Mouse (Mus musculus): ENCODE measurements at regions not wholly inside any gene's neighbourhood (a gene's known extent, or its start where the extent isn't known, plus 50 kb on each side); places are given as distances from the start of the nearest gene placed in this dataset.

- peak; percentile 28; the same call in 1 of the 2 replicates for ATAC-seq
- no peaks in the 10 kb centered on the region for H3K36me3 ChIP-seq (ENCODE audit: poor library complexity, severe bottlenecking)
- no peak overlapping the region for H3K4me3 ChIP-seq
- no peaks in the 10 kb centered on the region for H3K9me3 ChIP-seq (replicated peaks)
- no peak overlapping the region for H3K27ac ChIP-seq
- 51% methylated on average over 13 of the region's 13 CpGs for WGBS
- H3K4me1 ChIP-seq: peaks cover 19% of the 10 kb centered on the region
- H3K27me3 ChIP-seq: no peaks in the 10 kb centered on the region
- peak overlapping the region; percentile 22 for H3K4me2 ChIP-seq
- H3K9ac ChIP-seq: no peak overlapping the region
These were observed 682.1 kb downstream of the Utrn start for GRCm38 (mm10) chr10:12186918-12187639.

GRCm38 (mm10) chr10:12187669-12188342, 681.4 kb downstream of the Utrn start:
- peak overlapping the region; percentile 22 for H3K4me2 ChIP-seq
- peak; percentile 34 for ATAC-seq
- 59% methylated on average over 8 of the region's 8 CpGs for WGBS

GRCm38 (mm10) chr10:12190435-12190834, 678.7 kb downstream of the Utrn start:
- Histone ChIP-seq H3K9me3 (replicated peaks) (no peaks in the 10 kb centered on the region), H3K4me3 (no peak overlapping the region), H3K4me2 (no peak overlapping the region), H3K9ac (no peak overlapping the region), H3K36me3 (ENCODE audit: poor library complexity, severe bottlenecking) (no peaks in the 10 kb centered on the region), H3K27me3 (no peaks in the 10 kb centered on the region), H3K4me1 (peaks cover 19% of the 10 kb centered on the region), H3K27ac (no peak overlapping the region)
- 19% methylated on average over 3 of the region's 3 CpGs for WGBS
- peak; percentile 63; the same call in 1 of the 2 replicates for ATAC-seq

More at GRCm38 (mm10) chr10:12187669-12188342, 681.4 kb downstream of the Utrn start:
- Histone ChIP-seq H3K4me1 (peaks cover 19% of the 10 kb centered on the region), H3K27me3 (no peaks in the 10 kb centered on the region), H3K27ac (no peak overlapping the region), H3K9me3 (replicated peaks) (no peaks in the 10 kb centered on the region), H3K36me3 (ENCODE audit: poor library complexity, severe bottlenecking) (no peaks in the 10 kb centered on the region), H3K4me3 (no peak overlapping the region), H3K9ac (no peak overlapping the region)

GRCm38 (mm10) chr10:12207301-12207700, 661.9 kb downstream of the Utrn start:
- Histone ChIP-seq H3K4me2 (no peak overlapping the region), H3K9me3 (replicated peaks) (no peaks in the 10 kb centered on the region), H3K4me1 (peaks cover 5% of the 10 kb centered on the region; the same call in 1 of the 2 replicates), H3K27ac (no peak overlapping the region), H3K4me3 (no peak overlapping the region), H3K27me3 (no peaks in the 10 kb centered on the region), H3K36me3 (ENCODE audit: poor library complexity, severe bottlenecking) (no peaks in the 10 kb centered on the region), H3K9ac (no peak overlapping the region)
- WGBS: 87% methylated on average over 2 of the region's 2 CpGs
- ATAC-seq: no peak

GRCm38 (mm10) chr10:12210181-12210580, 659.0 kb downstream of the Utrn start:
- WGBS: 43% methylated on average over 2 of the region's 2 CpGs
- H3K27ac ChIP-seq: no peak overlapping the region
- H3K9me3 ChIP-seq (replicated peaks): no peaks in the 10 kb centered on the region
- H3K27me3 ChIP-seq: no peaks in the 10 kb centered on the region
- no peak overlapping the region for H3K9ac ChIP-seq
- peaks cover 5% of the 10 kb centered on the region; the same call in 1 of the 2 replicates for H3K4me1 ChIP-seq
- no peak overlapping the region for H3K4me2 ChIP-seq
- ATAC-seq: no peak; the same call in 1 of the 2 replicates
- no peak overlapping the region for H3K4me3 ChIP-seq
- H3K36me3 ChIP-seq (ENCODE audit: poor library complexity, severe bottlenecking): no peaks in the 10 kb centered on the region

DNA sequence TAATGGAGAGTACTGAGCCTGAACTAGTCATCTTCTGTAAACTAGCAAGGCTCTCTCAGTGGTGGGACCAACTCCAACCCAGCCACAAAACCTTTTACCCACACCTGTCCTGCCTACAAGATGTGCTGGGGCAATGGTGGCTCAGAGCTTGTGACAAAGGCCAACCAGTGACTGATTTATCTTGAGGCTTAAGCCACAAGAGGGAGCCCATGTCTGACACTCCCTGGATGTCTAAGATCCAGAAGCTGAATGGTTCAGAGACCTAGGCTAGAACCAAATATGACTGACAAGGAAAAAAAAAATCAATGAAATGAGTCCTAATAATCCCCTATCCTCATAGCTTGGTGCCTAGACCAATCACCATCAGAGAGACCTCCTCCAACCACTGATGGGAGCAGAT, 650.3 kb downstream of the Utrn start:
- no peak overlapping the region for H3K27ac ChIP-seq
- no peak overlapping the region for H3K4me2 ChIP-seq
- no peak for ATAC-seq
- H3K9me3 ChIP-seq (replicated peaks): no peaks in the 10 kb centered on the region
- no peaks in the 10 kb centered on the region for H3K4me1 ChIP-seq
- H3K36me3 ChIP-seq (ENCODE audit: poor library complexity, severe bottlenecking): no peaks in the 10 kb centered on the region
- no peak overlapping the region for H3K4me3 ChIP-seq
- no peak overlapping the region for H3K9ac ChIP-seq
- H3K27me3 ChIP-seq: no peaks in the 10 kb centered on the region

DNA sequence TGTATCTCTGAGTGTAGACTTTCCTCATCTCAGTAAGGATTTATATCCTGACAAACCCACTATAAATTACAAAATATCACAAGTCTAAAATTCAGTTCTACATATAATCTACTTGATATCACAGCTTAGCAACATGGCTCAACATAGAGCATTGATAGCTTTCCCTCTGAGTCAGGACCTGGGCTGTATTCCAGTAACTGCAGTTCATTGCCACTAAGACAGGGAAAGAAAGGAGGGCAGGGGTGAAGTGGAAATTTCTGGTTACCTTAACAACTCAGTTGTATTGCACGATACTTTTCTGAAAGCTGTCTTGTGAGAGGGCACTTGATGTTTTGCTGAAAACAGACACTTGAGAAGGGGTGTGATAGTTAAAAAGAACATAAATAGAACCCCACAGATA, 635.0 kb downstream of the Utrn start:
- H3K9me3 ChIP-seq (replicated peaks): no peaks in the 10 kb centered on the region
- no peak overlapping the region for H3K9ac ChIP-seq
- WGBS: 93% methylated on average over 1 of the region's 1 CpGs
- H3K36me3 ChIP-seq (ENCODE audit: poor library complexity, severe bottlenecking): no peaks in the 10 kb centered on the region
- H3K4me1 ChIP-seq: no peaks in the 10 kb centered on the region
- no peak for ATAC-seq
- no peaks in the 10 kb centered on the region for H3K27me3 ChIP-seq
- no peak overlapping the region for H3K4me2 ChIP-seq
- no peak overlapping the region for H3K4me3 ChIP-seq
- no peak overlapping the region for H3K27ac ChIP-seq

GRCm38 (mm10) chr10:12248853-12249252, 620.3 kb downstream of the Utrn start:
- no peaks in the 10 kb centered on the region for H3K36me3 ChIP-seq (ENCODE audit: poor library complexity, severe bottlenecking)
- no peaks in the 10 kb centered on the region for H3K9me3 ChIP-seq (replicated peaks)
- no peak overlapping the region for H3K4me3 ChIP-seq
- H3K4me1 ChIP-seq: no peaks in the 10 kb centered on the region
- no peaks in the 10 kb centered on the region for H3K27me3 ChIP-seq
- no peak overlapping the region for H3K9ac ChIP-seq
- ATAC-seq: peak; percentile 53; the same call in 1 of the 2 replicates
- no peak overlapping the region for H3K4me2 ChIP-seq
- 83% methylated on average over 3 of the region's 3 CpGs for WGBS
- no peak overlapping the region for H3K27ac ChIP-seq

DNA sequence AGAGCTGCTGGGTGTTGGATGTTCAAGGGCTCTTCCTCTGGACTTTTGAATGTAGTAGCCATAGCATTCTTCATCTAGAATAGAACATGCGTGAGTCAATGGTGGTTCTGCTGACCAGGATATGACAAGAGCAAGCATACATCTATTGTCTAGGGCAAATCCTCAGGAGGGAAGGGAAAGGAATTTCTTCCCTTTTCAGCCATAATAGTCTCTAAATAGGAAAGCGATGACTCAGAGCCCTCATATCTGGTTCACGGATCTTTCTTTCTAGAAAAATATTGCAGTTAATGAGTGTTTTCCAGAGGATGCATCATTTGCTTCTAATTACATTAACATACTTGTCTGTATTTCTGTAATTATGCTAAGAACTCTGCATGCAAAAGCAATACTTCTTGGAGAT, 615.9 kb downstream of the Utrn start:
- 88% methylated on average over 3 of the region's 3 CpGs for WGBS
- Histone ChIP-seq H3K4me1 (no peaks in the 10 kb centered on the region), H3K27me3 (no peaks in the 10 kb centered on the region), H3K9me3 (replicated peaks) (no peaks in the 10 kb centered on the region), H3K4me2 (no peak overlapping the region), H3K9ac (no peak overlapping the region), H3K27ac (no peak overlapping the region), H3K36me3 (ENCODE audit: poor library complexity, severe bottlenecking) (no peaks in the 10 kb centered on the region), H3K4me3 (no peak overlapping the region)
- ATAC-seq: no peak

DNA sequence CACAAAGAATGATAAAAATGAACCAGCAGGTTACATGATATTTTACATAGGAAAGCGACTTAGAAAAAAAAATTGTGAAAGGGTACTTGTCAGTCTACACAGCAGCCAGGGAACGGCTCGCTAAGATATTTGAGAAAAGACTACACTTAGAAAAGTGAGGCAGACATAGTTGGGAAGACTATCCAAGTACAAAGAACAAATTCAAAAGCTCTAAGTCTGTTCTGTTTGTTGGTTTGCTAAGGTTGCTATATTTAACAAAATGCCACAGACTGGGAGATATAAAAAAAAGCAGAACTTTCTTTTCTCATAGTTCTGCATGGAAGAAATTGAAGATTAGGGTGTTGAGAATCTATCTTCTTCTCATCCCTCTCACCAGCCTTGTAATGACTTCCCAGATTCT, 583.5 kb downstream of the Utrn start:
- H3K9ac ChIP-seq: no peak overlapping the region
- no peak for ATAC-seq
- no peak overlapping the region for H3K4me3 ChIP-seq
- H3K27me3 ChIP-seq: no peaks in the 10 kb centered on the region
- 91% methylated on average over 3 of the region's 3 CpGs for WGBS
- no peak overlapping the region for H3K27ac ChIP-seq
- no peaks in the 10 kb centered on the region for H3K9me3 ChIP-seq (replicated peaks)
- H3K4me1 ChIP-seq: no peaks in the 10 kb centered on the region
- no peaks in the 10 kb centered on the region for H3K36me3 ChIP-seq (ENCODE audit: poor library complexity, severe bottlenecking)
- H3K4me2 ChIP-seq: no peak overlapping the region

GRCm38 (mm10) chr10:12298887-12299286, 570.3 kb downstream of the Utrn start:
- Histone ChIP-seq H3K4me1 (no peaks in the 10 kb centered on the region), H3K36me3 (ENCODE audit: poor library complexity, severe bottlenecking) (no peaks in the 10 kb centered on the region), H3K9me3 (replicated peaks) (no peaks in the 10 kb centered on the region), H3K9ac (no peak overlapping the region), H3K4me3 (no peak overlapping the region), H3K4me2 (no peak overlapping the region), H3K27me3 (no peaks in the 10 kb centered on the region), H3K27ac (no peak overlapping the region)
- ATAC-seq: no peak
- 85% methylated on average over 2 of the region's 2 CpGs for WGBS

DNA sequence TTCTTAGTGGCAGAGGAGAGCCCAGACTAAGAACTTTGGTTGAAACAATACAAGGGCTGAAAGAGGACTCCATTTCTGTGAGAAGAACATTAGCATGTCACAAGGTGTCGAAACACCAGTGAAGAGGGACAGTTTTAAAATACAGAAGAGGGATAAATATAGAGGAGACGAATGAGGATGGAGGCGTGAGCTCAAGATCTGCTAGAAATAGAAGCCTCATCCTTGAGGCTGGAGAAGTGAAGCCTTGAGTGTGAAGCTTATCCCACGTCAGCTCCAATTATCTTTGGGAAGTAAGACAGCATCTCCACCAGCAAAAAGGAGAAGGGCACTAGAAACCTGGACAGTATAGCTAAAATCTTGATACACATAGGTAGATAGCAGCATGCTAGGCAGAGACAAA, 566.8 kb downstream of the Utrn start:
- Histone ChIP-seq H3K36me3 (ENCODE audit: poor library complexity, severe bottlenecking) (no peaks in the 10 kb centered on the region), H3K27ac (no peak overlapping the region), H3K4me1 (no peaks in the 10 kb centered on the region), H3K9me3 (replicated peaks) (no peaks in the 10 kb centered on the region), H3K4me2 (no peak overlapping the region), H3K27me3 (no peaks in the 10 kb centered on the region), H3K9ac (no peak overlapping the region), H3K4me3 (no peak overlapping the region)
- no peak for ATAC-seq
- 86% methylated on average over 4 of the region's 4 CpGs for WGBS
